Mouse (Mus musculus) embryonic stem cell, embryonic (primary cell): Measurements from ENCODE around the gene Ano4.

ENCODE experiments used
- CTCF ChIA-PET, 4 experiments: fragments of 300-600 bp in 2 of 4; fragments of 350-600 bp in 2 of 4; sonication (Branson Sonifier 250); formaldehyde crosslinking; loops; one replicate each; lab custom pipeline; 2022; ENCODE audit warnings: inconsistent platforms in 2 of 4; lab: Charles Lee
- POLR2A ChIA-PET, 4 experiments: fragments of 300-600 bp in 2 of 4; fragments of 350-600 bp in 2 of 4; sonication (Branson Sonifier 250); formaldehyde crosslinking; loops; one replicate each; lab custom pipeline; 2022; ENCODE audit warnings: antibody characterized with exemption in 4 of 4, inconsistent platforms in 1 of 4; lab: Charles Lee

Gene Ano4

GRCm38 (mm10) chr10:89205858-89206257, 138.7 kb downstream of the Ano4 start:
- ChIA-PET POLR2A (no interaction called here), CTCF (interaction anchor here (0.6 to 1.6 kb wide), 39 partner anchors 11 to 1862 kb away, joined by 3 to 10 read pairs (median 3); no protein-coding TSS in a partner anchor)

- ChIA-PET POLR2A (no interaction called here), CTCF (no interaction called here)
Measured at GRCm38 (mm10) chr10:89196444-89196843, 148.1 kb downstream of the Ano4 start.

GRCm38 (mm10) chr10:89195068-89195467, 149.5 kb downstream of the Ano4 start:
- CTCF ChIA-PET = interaction anchor here in 3 of 4 experiments (0.7 to 1.3 kb wide), 4 partner anchors 11 to 308 kb away, joined by 3 read pairs; no protein-coding TSS in a partner anchor
- POLR2A ChIA-PET = no interaction called here

- POLR2A ChIA-PET = no interaction called here
Measured at GRCm38 (mm10) chr10:89194440-89194839, 150.1 kb downstream of the Ano4 start.

GRCm38 (mm10) chr10:89177921-89178320, 166.6 kb downstream of the Ano4 start:
- POLR2A ChIA-PET = no interaction called here
- CTCF ChIA-PET = no interaction called here

More at GRCm38 (mm10) chr10:89194440-89194839, 150.1 kb downstream of the Ano4 start:
- CTCF ChIA-PET = interaction anchor here in 2 of 4 experiments (0.7 to 1.3 kb wide), 3 partner anchors 11 to 307 kb away, joined by 3 read pairs; no protein-coding TSS in a partner anchor

- CTCF ChIA-PET = interaction anchor here in 1 of 4 experiments (0.7 kb wide), 1 partner anchor 696 kb away, joined by 3 read pairs; no protein-coding TSS in a partner anchor
- POLR2A ChIA-PET = no interaction called here
Measured at GRCm38 (mm10) chr10:89164533-89164932, 180.0 kb downstream of the Ano4 start.

GRCm38 (mm10) chr10:89155502-89155901, 189.1 kb downstream of the Ano4 start:
- POLR2A ChIA-PET = no interaction called here
- CTCF ChIA-PET = no interaction called here

- CTCF ChIA-PET = no interaction called here
- POLR2A ChIA-PET = no interaction called here
Measured at GRCm38 (mm10) chr10:89154797-89155465, 189.6 kb downstream of the Ano4 start.

- ChIA-PET POLR2A (no interaction called here), CTCF (no interaction called here)
Measured at GRCm38 (mm10) chr10:89149166-89149565, 195.4 kb downstream of the Ano4 start.

GRCm38 (mm10) chr10:89121391-89121790, 223.2 kb downstream of the Ano4 start:
- POLR2A ChIA-PET = no interaction called here

GRCm38 (mm10) chr10:89114381-89114780, 230.2 kb downstream of the Ano4 start:
- POLR2A ChIA-PET = interaction anchor here in 1 of 4 experiments (0.6 kb wide), 1 partner anchor 270 kb away, joined by 7 read pairs; no protein-coding TSS in a partner anchor
- CTCF ChIA-PET = interaction anchor here in 1 of 4 experiments (0.6 kb wide), 1 partner anchor 126 kb away, joined by 3 read pairs; no protein-coding TSS in a partner anchor

More at GRCm38 (mm10) chr10:89121391-89121790, 223.2 kb downstream of the Ano4 start:
- CTCF ChIA-PET = interaction anchor here in 2 of 4 experiments (0.6 kb wide), 2 partner anchors 10 to 34 kb away, joined by 3 to 11 read pairs; no protein-coding TSS in a partner anchor

- ChIA-PET POLR2A (no interaction called here), CTCF (interaction anchor here in 1 of 4 experiments (0.6 kb wide), 1 partner anchor 10 kb away, joined by 3 read pairs; no protein-coding TSS in a partner anchor)
Measured at GRCm38 (mm10) chr10:89111466-89111865, 233.1 kb downstream of the Ano4 start.

- POLR2A ChIA-PET = no interaction called here
Measured at GRCm38 (mm10) chr10:89110917-89111316, 233.6 kb downstream of the Ano4 start.

GRCm38 (mm10) chr10:89103594-89103993, 241.0 kb downstream of the Ano4 start:
- CTCF ChIA-PET = interaction anchor here in 1 of 4 experiments (0.8 kb wide), 1 partner anchor 8 kb away, joined by 3 read pairs; no protein-coding TSS in a partner anchor
- POLR2A ChIA-PET = no interaction called here

More at GRCm38 (mm10) chr10:89110917-89111316, 233.6 kb downstream of the Ano4 start:
- CTCF ChIA-PET = interaction anchor here in 1 of 4 experiments (0.6 kb wide), 1 partner anchor 11 kb away, joined by 3 read pairs; no protein-coding TSS in a partner anchor

GRCm38 (mm10) chr10:89102025-89102424, 242.5 kb downstream of the Ano4 start:
- POLR2A ChIA-PET = no interaction called here
- CTCF ChIA-PET = no interaction called here

GRCm38 (mm10) chr10:89098183-89098582, 246.4 kb downstream of the Ano4 start:
- CTCF ChIA-PET = no interaction called here
- POLR2A ChIA-PET = no interaction called here

GRCm38 (mm10) chr10:89092350-89093040, 252.1 kb downstream of the Ano4 start:
- ChIA-PET CTCF (no interaction called here), POLR2A (interaction anchor here in 1 of 4 experiments (0.7 kb wide), 1 partner anchor 213 kb away, joined by 3 read pairs; no protein-coding TSS in a partner anchor)

- ChIA-PET CTCF (interaction anchor here in 1 of 4 experiments (0.5 kb wide), 1 partner anchor 17 kb away, joined by 5 read pairs; no protein-coding TSS in a partner anchor), POLR2A (no interaction called here)
Measured at GRCm38 (mm10) chr10:89077447-89077846, 267.1 kb downstream of the Ano4 start.

GRCm38 (mm10) chr10:89055891-89056290, 288.7 kb downstream of the Ano4 start:
- CTCF ChIA-PET = no interaction called here
- POLR2A ChIA-PET = no interaction called here
